Mouse (Mus musculus): ENCODE measurements around the gene Casr. TPM values are rescaled to one million over a fixed set of nuclear protein-coding genes. Genes with fewer than 3 reads are reported as not detected.

The Casr gene
- polyA plus RNA-seq, 1 experiment, result 1.1 TPM

GRCm38 (mm10) chr16:36467936-36468335 lies 94.0 kb downstream of the Casr start:
- TF ChIP-seq POLR2A (IDR thresholded peaks at IDR 0.05; ENCODE audit: control insufficient read depth, low read depth, low read length), result no peak
- no peak for TF ChIP-seq CTCF (IDR thresholded peaks at IDR 0.05; ENCODE audit: control insufficient read depth, insufficient read depth, insufficient replicate concordance, low read depth, low read length)
- H3K27me3 ChIP-seq (ENCODE audit: control insufficient read depth, insufficient read depth, low read length), result no peaks in the 10 kb centered on the region
- no peaks in the 10 kb centered on the region for H3K36me3 ChIP-seq (ENCODE audit: control insufficient read depth, insufficient read depth, low read length)
- H3K4me1 ChIP-seq (ENCODE audit: control insufficient read depth, insufficient read depth, low read length), result no peaks in the 10 kb centered on the region
- H3K27ac ChIP-seq (ENCODE audit: control insufficient read depth, insufficient read depth, low read depth, low read length), result no peak overlapping the region
- no peak overlapping the region for H3K4me3 ChIP-seq (ENCODE audit: control insufficient read depth, low read depth, low read length)

DNA sequence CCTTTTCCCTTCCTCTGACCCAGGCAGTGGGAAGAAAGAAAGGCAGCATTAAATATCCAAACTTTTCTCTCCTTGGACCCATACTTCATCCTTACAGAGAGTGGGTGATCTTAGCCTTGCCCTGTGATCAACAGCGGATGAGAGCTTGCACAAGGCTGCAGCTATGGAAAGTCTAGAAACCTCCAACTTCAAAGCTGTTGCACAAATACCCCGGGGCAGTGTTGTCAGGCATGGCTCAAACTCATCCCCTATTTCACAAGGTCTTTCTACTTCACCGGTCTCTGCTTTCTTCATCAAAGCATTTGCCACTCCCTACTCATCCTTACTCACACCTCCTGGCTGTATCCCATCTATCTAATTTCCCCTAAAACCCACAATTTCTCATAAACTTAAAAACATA lies 96.5 kb downstream of the Casr start:
- TF ChIP-seq POLR2A (IDR thresholded peaks at IDR 0.05; ENCODE audit: control insufficient read depth, low read depth, low read length) (no peak), CTCF (IDR thresholded peaks at IDR 0.05; ENCODE audit: control insufficient read depth, insufficient read depth, insufficient replicate concordance, low read depth, low read length) (no peak)
- H3K27me3 ChIP-seq (ENCODE audit: control insufficient read depth, insufficient read depth, low read length), result no peaks in the 10 kb centered on the region
- no peak overlapping the region for H3K27ac ChIP-seq (ENCODE audit: control insufficient read depth, insufficient read depth, low read depth, low read length)
- no peaks in the 10 kb centered on the region for H3K36me3 ChIP-seq (ENCODE audit: control insufficient read depth, insufficient read depth, low read length)
- no peak overlapping the region for H3K4me3 ChIP-seq (ENCODE audit: control insufficient read depth, low read depth, low read length)
- H3K4me1 ChIP-seq (ENCODE audit: control insufficient read depth, insufficient read depth, low read length), result no peaks in the 10 kb centered on the region; the same call in 1 of the 2 replicates

DNA sequence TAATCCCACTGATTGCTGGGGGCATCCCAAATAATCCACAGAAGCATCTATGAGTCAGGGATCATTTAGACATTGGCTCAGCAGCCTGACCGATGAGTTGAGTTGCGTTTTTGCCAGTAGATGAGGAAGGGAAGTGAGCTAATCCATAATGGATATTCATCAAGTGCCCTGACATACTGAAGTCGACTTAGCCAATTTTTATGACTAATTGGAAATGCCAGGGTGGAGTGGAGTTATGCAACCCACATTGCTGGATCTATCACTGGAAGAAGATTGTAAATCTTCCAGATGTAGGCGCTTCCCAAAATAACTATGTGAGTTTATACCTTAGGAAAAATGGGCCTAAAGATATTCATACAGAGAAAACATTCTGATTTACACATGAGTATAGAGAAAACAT lies 97.9 kb downstream of the Casr start:
- Histone ChIP-seq H3K4me1 (ENCODE audit: control insufficient read depth, insufficient read depth, low read length) (no peaks in the 10 kb centered on the region; the same call in 1 of the 2 replicates), H3K27ac (ENCODE audit: control insufficient read depth, insufficient read depth, low read depth, low read length) (no peak overlapping the region), H3K36me3 (ENCODE audit: control insufficient read depth, insufficient read depth, low read length) (no peaks in the 10 kb centered on the region), H3K4me3 (ENCODE audit: control insufficient read depth, low read depth, low read length) (no peak overlapping the region), H3K27me3 (ENCODE audit: control insufficient read depth, insufficient read depth, low read length) (no peaks in the 10 kb centered on the region)
- TF ChIP-seq CTCF (IDR thresholded peaks at IDR 0.05; ENCODE audit: control insufficient read depth, insufficient read depth, insufficient replicate concordance, low read depth, low read length) (no peak), POLR2A (IDR thresholded peaks at IDR 0.05; ENCODE audit: control insufficient read depth, low read depth, low read length) (no peak)

DNA sequence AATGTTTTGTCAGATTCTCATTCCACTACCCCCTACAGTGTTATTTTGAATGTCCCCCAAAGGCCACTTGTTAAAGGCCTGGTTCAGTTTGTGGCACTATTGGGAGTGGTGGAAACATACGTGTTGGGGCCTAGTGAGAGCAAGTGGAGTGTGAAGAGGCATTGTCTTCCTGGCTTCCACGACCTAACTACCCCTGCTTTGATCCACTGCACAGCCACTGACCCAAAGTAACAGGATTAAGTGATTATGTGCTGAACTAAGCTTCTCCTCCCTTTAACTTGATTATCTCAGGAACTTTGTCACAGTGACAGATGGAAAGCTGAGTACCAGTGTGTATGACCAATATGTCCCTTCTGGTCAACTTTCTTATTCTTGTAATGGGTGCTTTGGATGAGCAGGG lies 101.5 kb downstream of the Casr start:
- H3K4me3 ChIP-seq (ENCODE audit: control insufficient read depth, low read depth, low read length), result no peak overlapping the region
- H3K36me3 ChIP-seq (ENCODE audit: control insufficient read depth, insufficient read depth, low read length), result no peaks in the 10 kb centered on the region
- H3K27me3 ChIP-seq (ENCODE audit: control insufficient read depth, insufficient read depth, low read length), result no peaks in the 10 kb centered on the region
- H3K4me1 ChIP-seq (ENCODE audit: control insufficient read depth, insufficient read depth, low read length), result no peaks in the 10 kb centered on the region; the same call in 1 of the 2 replicates
- no peak overlapping the region for H3K27ac ChIP-seq (ENCODE audit: control insufficient read depth, insufficient read depth, low read depth, low read length)
- TF ChIP-seq CTCF (IDR thresholded peaks at IDR 0.05; ENCODE audit: control insufficient read depth, insufficient read depth, insufficient replicate concordance, low read depth, low read length) (no peak), POLR2A (IDR thresholded peaks at IDR 0.05; ENCODE audit: control insufficient read depth, low read depth, low read length) (no peak)

GRCm38 (mm10) chr16:36455342-36455802 lies 106.6 kb downstream of the Casr start, which contains the start of gene Stfa3:
Stfa3 (minus strand) TSS chr16:36455392.
- no peaks in the 10 kb centered on the region for H3K27me3 ChIP-seq (ENCODE audit: control insufficient read depth, insufficient read depth, low read length)
- H3K4me3 ChIP-seq (ENCODE audit: control insufficient read depth, low read depth, low read length), result no peak within 1 kb of the TSS
- H3K27ac ChIP-seq (ENCODE audit: control insufficient read depth, insufficient read depth, low read depth, low read length), result no peak within 1 kb of the TSS
- TF ChIP-seq POLR2A (IDR thresholded peaks at IDR 0.05; ENCODE audit: control insufficient read depth, low read depth, low read length) (no peak), CTCF (IDR thresholded peaks at IDR 0.05; ENCODE audit: control insufficient read depth, insufficient read depth, insufficient replicate concordance, low read depth, low read length) (no peak)
- no peaks in the 10 kb centered on the region for H3K4me1 ChIP-seq (ENCODE audit: control insufficient read depth, insufficient read depth, low read length)
- no peaks in the 10 kb centered on the region for H3K36me3 ChIP-seq (ENCODE audit: control insufficient read depth, insufficient read depth, low read length)

Other genes starting within 250 kb of the Casr start
- gene BC117090, start 227.8 kb downstream of the Casr start, polyA plus RNA-seq (2012; rRNA removed), result not detected in 2 replicates
- gene BC100530, start 194.4 kb downstream of the Casr start, polyA plus RNA-seq (2012; rRNA removed), result not detected in 2 replicates
- not detected in 2 replicates for gene Stfa2, start 153.7 kb downstream of the Casr start, polyA plus RNA-seq (2012; rRNA removed)
- not detected in 2 replicates for gene Stfa3, start 106.7 kb downstream of the Casr start, polyA plus RNA-seq (2012; rRNA removed)
- gene Cd86, start 103.9 kb upstream of the Casr start, polyA plus RNA-seq (2012; rRNA removed), result 0.32 TPM in 2 replicates
- gene Ildr1, start 131.8 kb upstream of the Casr start, polyA plus RNA-seq (2012; rRNA removed), result 0.04 and 0.45 TPM in 2 replicates
- gene Slc15a2, start 222.8 kb upstream of the Casr start, polyA plus RNA-seq (2012; rRNA removed), result 0.62 and 0.70 TPM in 2 replicates

All from testis, adult 2 months (tissue).